Mouse (Mus musculus) forebrain, postnatal 0 days (tissue): Measurements from ENCODE around the gene Plxnb1. TPM values are rescaled to one million over a fixed set of nuclear protein-coding genes. Genes with fewer than 3 reads are reported as not detected.
A peak's percentile ranks its signal among the peaks of the same experiment; 100 is the strongest.

Experiments used
- ATAC-seq: fragments of 200-750 bp; cut with Nextera tagmentation; 2 replicates; pipeline ENCODE4 v1.8.0; 2017; ENCODE audit warnings: mild to moderate bottlenecking, moderate library complexity
- DNase-seq: peaks from one replicate; pipeline ENCODE4 v3.0.0-alpha.2; 2015
- H3K27ac ChIP-seq: fragments of 300-500 bp; sonication (generic); 2 replicates; pipeline ENCODE4 v1.5.1; 2014; ENCODE audit warnings: low read depth, mild to moderate bottlenecking, antibody characterized with exemption, low read length, moderate library complexity, mixed read lengths
- H3K27me3 ChIP-seq: fragments of 300-500 bp; sonication (generic); 2 replicates; pipeline ENCODE4 v1.6.1; 2014; ENCODE audit warnings: mild to moderate bottlenecking, low read length, mixed read lengths; ENCODE audit not compliant: insufficient read depth
- H3K36me3 ChIP-seq: fragments of 300-500 bp; sonication (generic); 2 replicates; pipeline ENCODE4 v1.6.1; 2014; ENCODE audit warnings: mild to moderate bottlenecking, moderate library complexity; ENCODE audit not compliant: insufficient read depth
- H3K4me1 ChIP-seq: fragments of 300-500 bp; sonication (generic); 2 replicates; pipeline ENCODE4 v1.6.1; 2014; ENCODE audit warnings: antibody characterized with exemption; ENCODE audit not compliant: insufficient read depth
- H3K4me2 ChIP-seq: fragments of 300-500 bp; sonication (generic); 2 replicates; pipeline ENCODE4 v1.6.1; 2014; ENCODE audit warnings: low read depth, mild to moderate bottlenecking, moderate library complexity
- H3K4me3 ChIP-seq: fragments of 300-500 bp; sonication (generic); 2 replicates; pipeline ENCODE4 v1.5.1; 2014; ENCODE audit warnings: low read depth, low read length, mixed read lengths
- H3K9ac ChIP-seq: fragments of 300-500 bp; sonication (generic); 2 replicates; pipeline ENCODE4 v1.6.1; 2014; ENCODE audit warnings: mild to moderate bottlenecking
- H3K9me3 ChIP-seq: fragments of 300-500 bp; sonication (generic); 2 replicates; pipeline ENCODE4 v1.6.1; 2016; ENCODE audit warnings: low read length
- CTCF ChIP-seq: sonication (generic); IDR thresholded peaks from 2 replicates; pipeline ENCODE4 v1.5.1; 2016; ENCODE audit warnings: antibody characterized with exemption, control low read depth, low read depth
- WGBS: fragments of 180-500 bp; shearing (Covaris S2); extraction: QIAGEN DNeasy Blood & Tissue Kit; methylation state at CpG from one replicate; pipeline ENCODE4 v1.1.7; 2014; 5-methylcytosine and 5-hydroxymethylcytosine counted together
- polyA plus RNA-seq: library from polyadenylated mRNA; unstranded; fragments of >200 nt; fragmentation: Nextera tagmentation; extraction: Ambion mirVana; gene quantifications from 2 replicates; pipeline ENCODE4 v1.2.1, GENCODE M21; 2015
- total RNA-seq: library from RNA; depleted of rRNA; stranded (reverse); fragments of >200 nt; gene quantifications from 2 replicates; pipeline ENCODE4 v1.2.3, GENCODE M21; 2014

Plxnb1 gene
- total and polyA plus RNA-seq, 2 experiments from 2014 or later = 10.2 to 78.2 TPM

DNA sequence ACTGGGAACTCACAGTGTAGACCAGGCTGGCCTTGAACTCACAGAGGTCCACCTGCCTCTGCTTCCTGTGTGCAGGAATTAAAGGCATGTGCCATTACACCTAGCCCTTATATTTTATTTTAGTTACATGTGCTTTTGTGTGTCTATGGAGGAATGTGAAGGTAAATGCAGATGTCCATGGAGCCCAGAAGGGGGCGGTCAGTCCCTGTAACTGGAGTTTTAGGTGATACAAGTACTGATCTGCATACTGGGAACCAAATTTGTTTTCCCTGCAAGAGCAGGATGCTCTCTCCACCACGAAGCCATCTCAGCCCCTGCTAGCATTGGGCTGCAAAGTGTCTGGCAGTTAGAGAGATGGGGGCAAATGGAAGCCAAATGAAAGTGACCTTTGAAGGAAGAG lies 10.3 kb upstream of the Plxnb1 start:
- H3K4me2 ChIP-seq = no peak overlapping the region
- no peak for ATAC-seq
- DNase-seq = peak; percentile 46
- H3K27ac ChIP-seq = no peak overlapping the region
- no peak overlapping the region for H3K4me3 ChIP-seq
- peak; percentile 61 for TF ChIP-seq CTCF
- H3K4me1 ChIP-seq = peaks cover 6% of the 10 kb centered on the region; the same call in 1 of the 2 replicates
- 5% methylated on average over 2 of the region's 2 CpGs for WGBS
- H3K27me3 ChIP-seq = no peaks in the 10 kb centered on the region
- H3K36me3 ChIP-seq = 0 out of 2 replicates have a peak, but pooled peaks cover 10% of the 10 kb centered on the region
- H3K9ac ChIP-seq = no peak overlapping the region
- H3K9me3 ChIP-seq = no peaks in the 10 kb centered on the region

- 3% methylated on average over 5 of the region's 5 CpGs for WGBS
Measured at GRCm38 (mm10) chr9:109087987-109088386, 7.2 kb upstream of the Plxnb1 start.

DNA sequence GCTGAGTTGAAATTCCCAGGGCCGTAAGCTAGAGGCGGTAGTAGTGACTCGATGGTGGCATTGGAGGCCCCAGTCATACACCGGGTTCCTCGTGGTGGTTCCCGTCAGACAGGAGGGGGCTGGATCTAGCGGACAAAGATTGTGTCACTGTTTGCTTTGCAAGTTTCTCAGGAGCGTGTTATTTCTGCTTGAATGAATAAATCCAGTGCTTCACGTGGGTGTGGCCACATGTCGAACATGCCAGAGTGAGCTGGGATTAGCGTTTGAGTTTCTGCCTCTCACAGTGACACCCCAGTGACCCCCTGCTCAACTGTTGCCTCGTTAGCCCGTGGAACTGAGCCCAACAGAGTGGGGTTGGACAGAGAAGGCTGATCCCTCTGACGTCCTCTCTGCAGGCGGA lies 4.7 kb upstream of the Plxnb1 start:
- ATAC-seq = no peak
- Histone ChIP-seq H3K27ac (no peak overlapping the region), H3K4me2 (no peak overlapping the region), H3K4me3 (no peak overlapping the region), H3K9me3 (no peaks in the 10 kb centered on the region), H3K36me3 (peaks cover 13% of the 10 kb centered on the region), H3K27me3 (no peaks in the 10 kb centered on the region), H3K4me1 (peaks cover 9% of the 10 kb centered on the region), H3K9ac (no peak overlapping the region)
- 16% methylated on average over 15 of the region's 15 CpGs for WGBS
- DNase-seq = no peak
- TF ChIP-seq CTCF = no peak

More at GRCm38 (mm10) chr9:109087987-109088386, 7.2 kb upstream of the Plxnb1 start:
- Histone ChIP-seq H3K4me1 (no peaks in the 10 kb centered on the region), H3K36me3 (peaks cover 13% of the 10 kb centered on the region), H3K4me2 (no peak overlapping the region), H3K27me3 (no peaks in the 10 kb centered on the region), H3K4me3 (no peak overlapping the region), H3K27ac (no peak overlapping the region), H3K9me3 (no peaks in the 10 kb centered on the region), H3K9ac (no peak overlapping the region)
- ATAC-seq (peak; percentile 56), DNase-seq (peak; percentile 65)
- peak; percentile 70 for TF ChIP-seq CTCF

GRCm38 (mm10) chr9:109091802-109092201 lies 3.4 kb upstream of the Plxnb1 start:
- no peak for TF ChIP-seq CTCF
- Histone ChIP-seq H3K9ac (no peak overlapping the region), H3K27me3 (no peaks in the 10 kb centered on the region), H3K4me1 (peaks cover 13% of the 10 kb centered on the region), H3K4me2 (no peak overlapping the region), H3K9me3 (no peaks in the 10 kb centered on the region), H3K4me3 (no peak overlapping the region), H3K36me3 (peaks cover 13% of the 10 kb centered on the region), H3K27ac (no peak overlapping the region)
- no peak for DNase-seq
- ATAC-seq = no peak
- WGBS = 93% methylated on average over 8 of the region's 8 CpGs

DNA sequence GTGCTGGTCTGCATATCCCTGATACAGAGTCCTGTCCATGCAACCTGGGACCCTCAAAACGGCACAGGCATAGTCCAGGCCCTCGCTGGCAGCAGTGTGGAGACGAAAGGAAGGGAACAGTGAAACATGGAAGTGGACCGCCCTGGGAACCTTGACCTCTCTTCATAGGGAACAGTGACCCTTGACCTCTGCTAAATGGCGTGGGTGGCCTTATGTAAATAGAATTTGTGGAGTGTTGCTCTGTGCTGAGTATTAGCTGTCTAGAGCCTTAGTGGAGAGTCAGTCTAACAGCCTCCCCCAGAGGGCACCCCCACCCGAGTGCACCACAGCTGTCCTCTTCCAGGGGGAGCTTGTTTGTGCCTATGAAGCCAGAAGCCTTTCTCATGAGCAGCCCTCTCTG lies 2.4 kb upstream of the Plxnb1 start:
- 63% methylated on average over 6 of the region's 6 CpGs for WGBS
- H3K9me3 ChIP-seq = no peaks in the 10 kb centered on the region
- no peak overlapping the region for H3K27ac ChIP-seq
- no peaks in the 10 kb centered on the region for H3K27me3 ChIP-seq
- H3K9ac ChIP-seq = no peak overlapping the region
- peaks cover 13% of the 10 kb centered on the region for H3K36me3 ChIP-seq
- ATAC-seq (no peak), DNase-seq (no peak)
- peaks cover 23% of the 10 kb centered on the region for H3K4me1 ChIP-seq
- H3K4me2 ChIP-seq = no peak overlapping the region
- 0 out of 2 replicates have a peak, but pooled peaks have one; percentile 4 for TF ChIP-seq CTCF
- H3K4me3 ChIP-seq = no peak overlapping the region

GRCm38 (mm10) chr9:109093786-109094552 lies 1.2 kb upstream of the Plxnb1 start:
- peaks cover 13% of the 10 kb centered on the region for H3K36me3 ChIP-seq
- TF ChIP-seq CTCF = no peak
- no peaks in the 10 kb centered on the region for H3K27me3 ChIP-seq
- peak overlapping the region; percentile 83 for H3K4me2 ChIP-seq
- H3K27ac ChIP-seq = peak overlapping the region; percentile 100
- H3K4me1 ChIP-seq = peaks cover 35% of the 10 kb centered on the region
- peak overlapping the region; percentile 71 for H3K4me3 ChIP-seq
- ATAC-seq (no peak), DNase-seq (no peak)
- 16% methylated on average over 11 of the region's 11 CpGs for WGBS
- H3K9ac ChIP-seq = peak overlapping the region; percentile 95
- no peaks in the 10 kb centered on the region for H3K9me3 ChIP-seq

- under 1% methylated on average over 21 of the region's 21 CpGs for WGBS
- H3K27ac ChIP-seq = peak overlapping the region; percentile 100
- no peak for TF ChIP-seq CTCF
- peak; percentile 6 for ATAC-seq
- H3K36me3 ChIP-seq = peaks cover 16% of the 10 kb centered on the region
- peak overlapping the region; percentile 95 for H3K9ac ChIP-seq
- no peaks in the 10 kb centered on the region for H3K27me3 ChIP-seq
- no peaks in the 10 kb centered on the region for H3K9me3 ChIP-seq
- peak overlapping the region; percentile 71 for H3K4me3 ChIP-seq
- peak overlapping the region; percentile 83 for H3K4me2 ChIP-seq
- H3K4me1 ChIP-seq = peaks cover 35% of the 10 kb centered on the region
- no peak for DNase-seq
Measured at GRCm38 (mm10) chr9:109094553-109095136, 544 bp upstream of the Plxnb1 start.
